Mouse (Mus musculus): Measurements from ENCODE around the gene Keap1.
"Not testable (repeated sequence)": the region's sequence is repeated elsewhere in the genome, so short reads cannot be mapped to it uniquely, and the experiment has no call there.

The Keap1 gene

GRCm38 (mm10) chr9:21233366-21233765 is 5.8 kb downstream of the Keap1 start:
- no peak for DNase-seq (ENCODE audit: low read depth in 2 of 2, low spot score in 2 of 2)

GRCm38 (mm10) chr9:21232867-21233266 is 6.3 kb downstream of the Keap1 start:
- no peak for DNase-seq (ENCODE audit: low read depth in 2 of 2, low spot score in 2 of 2)

GRCm38 (mm10) chr9:21231551-21231950 is 7.6 kb downstream of the Keap1 start:
- no peak for DNase-seq (ENCODE audit: low read depth in 2 of 2, low spot score in 2 of 2)

GRCm38 (mm10) chr9:21227342-21227741 is 11.8 kb downstream of the Keap1 start:
- no peak for DNase-seq (ENCODE audit: low read depth in 2 of 2, low spot score in 2 of 2)

- no peak for DNase-seq (ENCODE audit: low read depth in 2 of 2, low spot score in 2 of 2)
These were observed 13.8 kb downstream of the Keap1 start for GRCm38 (mm10) chr9:21225415-21225758.

GRCm38 (mm10) chr9:21224576-21225414 is 14.4 kb downstream of the Keap1 start:
- DNase-seq (ENCODE audit: low read depth in 2 of 2, low spot score in 2 of 2), result no peak

- DNase-seq (ENCODE audit: low read depth in 2 of 2, low spot score in 2 of 2), result no peak
These were observed 15.3 kb downstream of the Keap1 start for GRCm38 (mm10) chr9:21223906-21224305.

- not testable (repeated sequence) for DNase-seq (ENCODE audit: low read depth in 2 of 2, low spot score in 2 of 2)
These were observed 15.7 kb downstream of the Keap1 start for GRCm38 (mm10) chr9:21223490-21223889.

- peak; percentile 47 to 67 for DNase-seq (ENCODE audit: low read depth in 2 of 2, low spot score in 2 of 2)
These were observed 17.7 kb downstream of the Keap1 start for GRCm38 (mm10) chr9:21221383-21221929.

- DNase-seq (ENCODE audit: low read depth in 2 of 2, low spot score in 2 of 2), result peak; percentile 90 to 92
These were observed 18.4 kb downstream of the Keap1 start for GRCm38 (mm10) chr9:21220490-21221382.

GRCm38 (mm10) chr9:21219820-21220219 is 19.3 kb downstream of the Keap1 start:
- DNase-seq (ENCODE audit: low read depth in 2 of 2, low spot score in 2 of 2), result no peak

- no peak for DNase-seq (ENCODE audit: low read depth in 2 of 2, low spot score in 2 of 2)
These were observed 22.9 kb downstream of the Keap1 start for GRCm38 (mm10) chr9:21216050-21216841.

- no peak for DNase-seq (ENCODE audit: low read depth in 2 of 2, low spot score in 2 of 2)
These were observed 25.5 kb downstream of the Keap1 start for GRCm38 (mm10) chr9:21213617-21214190.

GRCm38 (mm10) chr9:21211624-21212023 is 27.5 kb downstream of the Keap1 start:
- no peak for DNase-seq (ENCODE audit: low read depth in 2 of 2, low spot score in 2 of 2)

- DNase-seq (ENCODE audit: low read depth in 2 of 2, low spot score in 2 of 2), result no peak
These were observed 28.3 kb downstream of the Keap1 start for GRCm38 (mm10) chr9:21210821-21211220.

- no peak for DNase-seq (ENCODE audit: low read depth in 2 of 2, low spot score in 2 of 2)
These were observed 30.5 kb downstream of the Keap1 start for GRCm38 (mm10) chr9:21208626-21209025.

- DNase-seq (ENCODE audit: low read depth in 2 of 2, low spot score in 2 of 2), result no peak
These were observed 32.3 kb downstream of the Keap1 start for GRCm38 (mm10) chr9:21206848-21207247.

GRCm38 (mm10) chr9:21204528-21205272 is 34.5 kb downstream of the Keap1 start:
- no peak for DNase-seq (ENCODE audit: low read depth in 2 of 2, low spot score in 2 of 2)

- DNase-seq (ENCODE audit: low read depth in 2 of 2, low spot score in 2 of 2), result no peak
These were observed 35.0 kb downstream of the Keap1 start for GRCm38 (mm10) chr9:21204156-21204527.

- DNase-seq (ENCODE audit: low read depth in 2 of 2, low spot score in 2 of 2), result no peak
These were observed 40.2 kb downstream of the Keap1 start for GRCm38 (mm10) chr9:21198960-21199359.
